Mouse (Mus musculus): ENCODE data around the gene Serpini1. TPM values are rescaled to one million over a fixed set of nuclear protein-coding genes. Genes with fewer than 3 reads are reported as not detected.
A peak's percentile ranks its signal among the peaks of the same experiment; 100 is the strongest.

Gene Serpini1
- total RNA-seq (2022), result 100 to 1,000 TPM; 245 to 339 (median 291) TPM

DNA sequence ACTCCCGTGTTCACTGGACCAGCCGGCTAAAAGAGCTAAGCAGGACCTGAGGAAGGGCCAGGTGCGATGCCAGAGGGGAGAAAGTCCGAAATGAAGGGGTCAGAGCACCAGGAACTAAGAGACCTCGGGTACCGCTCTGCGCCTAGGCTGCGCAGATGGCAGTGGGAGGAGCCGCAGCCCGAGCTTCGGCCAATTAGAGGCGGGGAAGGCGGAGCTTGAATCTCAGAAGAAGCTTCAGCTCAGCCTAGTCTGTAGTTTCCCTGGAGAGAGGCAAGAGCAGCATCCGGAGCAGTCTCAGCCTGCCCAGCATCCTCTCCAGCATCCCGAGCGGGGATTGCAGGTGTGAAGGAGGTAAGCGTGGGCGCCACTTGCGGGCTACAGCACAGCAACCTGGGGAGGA, at the start of gene Serpini1:
Gene Serpini1, plus strand, starts transcription at position 256 of the 400 bp plus-strand sequence.
- DNase-seq (ENCODE audit: low spot score in 2 of 2), result peak; percentile 82 to 92

DNA sequence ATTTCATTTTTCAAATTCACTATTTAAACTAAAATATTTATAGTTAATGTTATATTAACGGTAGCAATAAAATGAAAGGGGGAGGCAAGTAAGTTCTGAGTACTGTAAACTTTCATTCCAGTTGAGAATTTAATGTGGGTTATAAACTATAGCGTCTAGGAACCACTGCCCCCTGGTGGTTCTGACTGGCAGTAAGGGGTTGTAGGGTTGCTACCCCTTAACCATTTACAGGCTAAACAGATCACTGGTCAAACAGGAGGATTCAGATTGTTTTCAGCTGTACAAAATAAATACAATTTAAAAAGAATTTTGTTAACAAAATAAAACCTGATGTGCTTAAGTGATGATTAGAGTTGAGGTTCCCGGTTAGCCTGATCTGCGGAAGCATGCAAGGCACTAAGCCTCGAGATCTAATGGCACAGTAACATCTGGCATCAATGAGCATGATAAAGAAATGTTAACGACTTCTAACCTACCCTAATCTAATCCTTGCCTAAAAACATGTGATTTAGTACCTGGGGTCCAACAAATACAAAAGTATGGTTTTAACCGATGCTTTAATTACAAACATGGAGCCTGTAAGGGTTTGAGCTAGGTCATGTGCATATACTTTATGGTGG, 39.6 kb upstream of the Serpini1 start:
- DNase-seq (ENCODE audit: low spot score in 2 of 2), result peak in 1 of 2 experiments; percentile 23

DNA sequence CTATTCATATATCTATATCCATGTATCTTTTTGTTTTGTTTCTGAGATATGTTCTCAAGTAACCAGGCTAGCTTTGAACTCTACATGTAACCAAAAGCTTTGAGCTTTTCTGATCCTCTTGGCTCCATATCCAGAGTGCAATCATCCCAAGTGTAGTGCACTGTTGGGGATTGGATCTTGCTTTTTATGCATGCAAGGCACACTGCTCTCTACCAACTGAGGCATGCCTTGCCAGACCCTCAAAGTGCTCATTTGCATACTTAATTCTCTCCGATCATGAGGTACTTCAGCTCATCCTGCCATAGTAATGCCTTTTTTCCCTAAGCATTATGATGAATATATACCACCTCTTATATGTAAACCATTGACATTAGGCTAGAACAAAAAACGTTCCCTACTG, 36.0 kb upstream of the Serpini1 start:
- no peak for DNase-seq (ENCODE audit: low spot score in 2 of 2)

DNA sequence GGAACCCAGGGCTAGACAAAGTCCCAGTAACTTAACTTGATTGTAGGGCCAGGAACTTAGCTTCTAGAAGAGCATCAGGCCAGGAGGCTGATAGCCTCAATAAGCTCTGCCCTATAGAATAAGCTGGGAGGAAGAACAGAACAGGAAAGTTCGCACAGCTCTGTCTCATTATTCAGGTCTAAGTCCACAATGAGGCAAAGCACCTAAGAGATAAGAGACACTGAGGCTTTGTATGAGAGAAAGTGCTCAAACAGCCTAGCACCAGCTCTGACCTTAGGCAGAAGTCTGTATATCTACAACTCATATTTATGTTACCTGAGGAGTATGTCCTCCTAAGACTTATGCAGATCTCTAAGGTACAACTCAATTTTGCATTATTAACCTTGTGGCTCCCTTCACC, 34.8 kb upstream of the Serpini1 start:
- no peak for DNase-seq (ENCODE audit: low spot score in 2 of 2)

DNA sequence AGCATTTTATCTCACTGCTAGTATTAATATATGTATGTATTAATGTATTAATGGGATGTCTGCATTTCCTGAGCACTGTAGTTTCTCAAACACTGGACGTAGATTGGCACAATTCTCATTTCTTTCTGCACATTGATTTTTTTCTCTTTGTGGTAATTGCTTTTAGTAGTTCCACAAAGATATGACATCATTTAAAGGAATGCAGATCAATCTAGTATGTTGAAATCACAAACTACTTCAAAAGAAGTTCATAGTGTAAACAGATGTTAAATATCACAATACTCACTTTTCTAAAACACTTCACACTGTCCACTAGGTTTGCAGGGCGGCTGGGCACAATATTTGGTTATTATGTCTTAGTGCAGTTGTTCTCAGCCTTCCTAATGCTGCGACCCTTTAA, 26.3 kb upstream of the Serpini1 start:
- DNase-seq (ENCODE audit: low spot score in 2 of 2), result no peak

DNA sequence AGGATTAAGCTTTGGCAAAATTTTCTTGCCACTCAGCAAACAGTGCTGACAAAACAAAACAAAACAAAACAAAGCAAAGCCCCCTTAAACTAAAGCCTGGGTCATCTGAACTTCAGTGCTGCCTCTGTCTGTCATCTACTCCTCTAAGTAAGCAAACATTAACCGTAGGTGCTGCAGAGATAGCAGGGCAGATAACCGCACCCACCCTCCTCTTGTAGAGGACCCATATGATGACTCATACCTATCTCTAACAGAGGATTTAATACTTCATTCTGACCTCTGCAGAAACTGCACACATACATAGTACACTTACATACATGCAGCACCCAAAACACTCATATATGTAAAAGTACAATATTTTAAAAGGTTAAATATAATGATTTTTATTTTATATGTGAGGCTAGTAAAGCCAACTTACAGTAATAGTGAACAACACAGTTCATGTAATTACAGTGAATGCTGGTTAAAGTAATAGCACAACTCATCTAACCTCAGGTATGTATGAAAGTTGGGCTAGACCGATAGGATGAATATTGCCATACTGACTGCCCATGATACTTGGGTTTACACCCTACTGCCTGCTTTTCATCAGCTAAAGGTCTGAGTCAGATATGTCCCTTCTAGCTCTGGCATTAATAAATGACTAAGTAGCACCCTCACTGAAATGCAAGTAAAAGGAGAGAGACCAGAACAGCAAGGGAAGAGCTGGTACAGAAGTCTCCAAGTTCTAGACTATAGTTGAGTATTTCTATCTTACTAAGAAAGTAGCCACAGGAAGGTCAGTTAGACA, 23.1 kb upstream of the Serpini1 start:
- DNase-seq (ENCODE audit: low spot score in 2 of 2), result no peak

DNA sequence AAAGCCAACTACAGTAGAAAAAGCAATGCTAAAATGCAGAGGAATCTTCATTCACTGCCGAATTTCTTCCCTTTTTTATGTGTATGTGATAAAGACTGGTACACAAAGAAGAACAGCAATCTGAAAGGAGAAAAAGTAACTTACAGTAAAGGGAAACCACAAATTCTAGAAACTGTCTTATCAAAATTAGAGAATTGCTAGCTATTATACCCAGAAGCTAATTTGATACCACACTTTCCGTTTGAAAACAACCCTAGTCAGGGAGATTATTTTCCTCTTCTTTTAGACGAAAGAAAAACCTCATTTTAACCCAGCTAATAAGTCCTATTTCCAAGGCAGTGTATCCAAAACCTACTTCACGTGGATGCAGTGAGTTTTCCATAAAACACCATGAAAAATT, 16.1 kb upstream of the Serpini1 start:
- no peak for DNase-seq (ENCODE audit: low spot score in 2 of 2)

DNA sequence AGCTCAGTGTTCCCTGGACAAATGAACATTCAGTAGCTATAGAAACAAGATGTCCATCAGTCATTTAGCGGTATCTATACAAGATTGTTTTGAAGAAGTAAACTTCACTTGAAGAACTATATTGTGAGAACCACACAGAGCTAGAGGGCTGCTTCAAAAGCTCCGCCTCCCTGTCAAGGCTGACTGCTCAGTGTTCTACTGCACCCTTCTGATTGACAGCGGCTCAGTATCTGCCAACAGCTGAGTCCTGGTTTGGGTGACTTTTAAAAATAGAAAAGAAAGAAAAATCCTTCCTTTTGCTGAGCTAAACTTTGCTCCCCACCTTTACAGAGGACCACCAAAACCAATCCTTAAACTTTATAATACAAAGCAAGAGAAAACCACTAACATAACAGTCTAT, 14.5 kb upstream of the Serpini1 start:
- no peak for DNase-seq (ENCODE audit: low spot score in 2 of 2)

DNA sequence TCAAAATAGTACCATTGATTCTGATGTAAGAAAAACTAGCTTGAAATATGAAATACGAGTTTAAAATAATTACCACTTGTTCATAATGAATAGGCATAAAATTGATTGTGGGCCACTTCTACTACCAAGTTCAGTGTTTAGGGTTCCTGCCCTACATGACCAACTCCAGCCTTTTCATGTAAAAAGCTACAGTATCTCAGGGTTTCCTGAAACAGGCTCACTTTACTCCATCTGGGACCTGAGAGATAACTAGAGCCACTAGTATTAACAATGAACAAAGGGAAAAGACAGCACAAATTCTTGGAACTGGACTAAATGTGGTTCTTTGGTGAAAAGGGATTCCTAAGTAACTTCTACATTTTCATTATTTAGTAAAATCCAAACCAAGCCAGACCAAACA, 13.1 kb upstream of the Serpini1 start:
- no peak for DNase-seq (ENCODE audit: low spot score in 2 of 2)

DNA sequence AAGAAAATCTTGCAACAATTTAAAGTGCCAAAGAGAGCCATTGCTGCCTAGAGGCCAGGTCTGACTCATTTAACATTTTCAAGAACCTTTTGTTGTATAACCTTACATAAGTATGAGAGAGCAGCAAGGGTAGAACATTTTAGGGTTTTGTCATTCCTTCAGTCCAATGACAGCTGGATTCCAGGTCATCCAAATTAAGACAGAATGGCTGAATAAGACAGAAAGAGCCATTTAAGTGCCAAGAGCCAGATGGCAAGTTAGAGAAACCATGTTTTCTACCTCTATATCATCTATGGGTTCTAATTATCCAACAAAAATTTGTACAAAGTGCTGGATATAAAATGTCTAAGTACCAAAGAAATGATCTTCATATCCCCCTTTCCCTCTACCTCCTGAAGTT, 6.1 kb upstream of the Serpini1 start:
- DNase-seq (ENCODE audit: low spot score in 2 of 2), result no peak

DNA sequence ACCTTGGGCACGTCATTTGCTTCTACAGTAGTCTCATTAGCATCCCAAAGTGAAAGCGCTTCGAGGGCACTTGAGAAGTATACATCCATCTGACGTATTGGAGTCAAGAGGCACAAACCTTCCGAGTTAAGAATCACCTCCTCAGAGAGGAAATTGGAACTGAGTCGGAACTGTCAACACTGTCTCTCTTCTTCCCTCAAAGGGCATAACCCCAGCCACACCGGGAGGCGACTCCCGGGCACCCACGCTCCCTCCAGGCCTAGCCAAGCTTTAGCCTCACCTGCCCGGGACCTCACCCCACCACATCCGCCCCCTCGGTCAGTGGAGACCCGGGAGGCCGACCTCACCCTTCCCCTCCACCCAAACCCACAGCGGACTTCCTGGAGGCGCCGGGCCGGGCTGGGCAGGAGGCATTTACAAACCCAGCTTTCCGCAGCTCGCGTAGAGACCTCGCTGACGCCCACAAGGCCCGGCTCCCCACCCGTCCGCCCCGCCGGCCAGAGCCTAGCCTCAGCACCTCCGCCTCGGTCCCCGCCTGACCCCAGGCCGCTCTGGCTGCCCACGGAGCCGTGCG, 1.1 kb upstream of the Serpini1 start:
- DNase-seq (ENCODE audit: low spot score in 2 of 2), result peak in 1 of 2 experiments; percentile 17

DNA sequence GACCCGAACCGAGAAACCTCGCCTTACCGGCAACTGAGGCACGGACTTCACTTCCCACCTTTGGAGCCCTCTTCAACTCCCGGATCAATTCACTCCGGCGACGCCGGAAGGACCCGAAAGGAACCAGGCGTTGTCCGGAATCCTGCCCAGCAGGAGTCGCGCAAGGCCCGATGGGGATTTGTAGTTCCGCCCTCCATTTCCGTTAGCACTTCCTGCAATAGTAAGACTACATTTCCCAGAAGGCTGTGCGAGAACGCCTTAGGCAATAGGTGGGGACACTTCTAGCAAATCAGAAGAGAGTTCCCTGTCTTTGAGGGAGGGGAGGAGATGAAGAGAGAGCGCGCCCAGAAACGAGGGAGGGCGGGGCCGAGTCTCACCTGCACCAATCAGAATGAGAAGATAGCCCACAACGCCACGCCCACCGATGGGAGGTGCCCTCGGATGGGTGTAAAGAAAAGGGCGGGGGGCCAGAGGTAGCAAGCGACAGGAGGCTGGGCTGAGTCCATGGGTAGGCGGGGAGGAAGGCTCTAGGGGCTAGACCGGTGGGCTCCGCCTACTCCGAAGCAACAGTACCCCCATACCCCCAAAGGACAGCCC, 554 bp upstream of the Serpini1 start, which contains the start of gene Pdcd10:
Gene Pdcd10, minus strand, starts transcription at position 162 of the 597 bp plus-strand sequence.
- peak; percentile 96 to 100 for DNase-seq (ENCODE audit: low spot score in 2 of 2)

DNA sequence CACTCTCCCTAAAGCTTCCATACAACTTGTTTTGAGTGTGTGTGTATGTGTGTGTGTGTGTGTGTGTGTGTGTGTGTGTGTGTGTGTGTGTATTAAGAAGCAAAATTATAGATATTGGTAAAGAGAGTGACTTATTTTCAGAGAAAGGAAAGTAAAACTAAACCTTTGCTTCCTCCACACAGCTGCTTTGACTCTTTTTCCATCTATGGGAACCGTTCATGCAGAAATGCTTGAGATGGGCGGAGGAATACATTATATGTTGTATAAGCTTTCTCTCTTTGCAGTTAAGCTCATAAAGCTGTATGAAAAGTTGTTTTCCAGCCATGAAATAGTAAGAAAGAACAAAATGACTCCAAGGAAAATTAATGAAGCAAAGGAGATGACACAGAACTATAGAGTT, 16.7 kb downstream of the Serpini1 start:
- DNase-seq (ENCODE audit: low spot score in 2 of 2), result no peak

DNA sequence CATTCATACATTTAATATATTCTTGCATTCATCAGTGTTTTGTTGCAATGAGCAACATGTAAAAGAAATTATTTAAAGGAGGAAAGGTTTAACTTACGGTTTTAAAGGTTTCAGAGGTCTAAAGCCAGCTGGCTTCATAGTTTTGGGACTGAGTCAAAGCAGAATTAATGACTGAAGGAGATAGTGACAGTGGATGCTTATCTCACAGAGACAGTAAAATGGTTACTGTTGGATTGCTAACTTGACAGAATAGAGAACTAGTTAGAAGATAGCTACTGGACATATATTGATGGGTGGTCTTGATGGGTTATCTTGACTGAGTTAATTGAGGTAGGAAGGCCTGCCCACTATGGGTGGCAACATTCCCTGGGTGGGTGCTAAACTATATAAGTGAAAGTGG, 18.2 kb downstream of the Serpini1 start:
- no peak for DNase-seq (ENCODE audit: low spot score in 2 of 2)

DNA sequence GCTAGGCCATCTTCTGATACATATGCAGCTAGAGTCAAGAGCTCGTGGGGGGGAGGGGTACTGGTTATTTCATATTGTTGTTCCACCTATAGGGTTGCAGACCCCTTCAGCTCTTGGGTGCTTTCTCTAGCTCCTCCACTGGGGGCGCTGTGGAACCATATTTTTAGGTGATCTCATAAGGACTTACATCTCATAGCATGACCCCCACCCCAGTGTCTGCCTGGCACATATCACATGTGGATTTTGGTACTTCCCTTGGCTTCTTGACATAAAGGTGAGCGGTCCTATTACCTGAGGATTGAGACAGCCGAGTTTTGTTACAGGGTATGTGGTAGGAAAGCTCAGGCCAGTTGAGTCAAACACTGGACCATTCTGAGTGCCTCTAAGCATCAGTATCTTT, 22.0 kb downstream of the Serpini1 start:
- no peak for DNase-seq (ENCODE audit: low spot score in 2 of 2)

DNA sequence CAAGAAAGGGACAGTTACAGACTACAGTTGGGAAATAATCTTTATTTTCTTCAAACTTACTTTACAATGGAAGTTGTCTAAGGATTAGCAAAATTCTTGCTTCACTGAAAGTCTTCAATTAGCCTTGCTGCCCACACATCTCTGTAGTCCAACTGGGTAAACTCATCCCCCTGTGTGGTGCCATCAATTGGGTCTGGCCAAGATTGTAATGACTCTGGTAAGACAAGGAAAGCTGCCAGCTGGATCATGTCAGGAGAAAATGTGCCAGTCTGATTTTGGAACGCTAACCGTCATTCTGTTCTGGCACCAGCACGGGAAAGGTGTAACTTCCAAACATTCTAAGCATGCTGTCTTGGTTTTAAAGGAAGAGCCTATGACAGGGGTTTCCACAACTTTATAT, 25.9 kb downstream of the Serpini1 start:
- peak in 1 of 2 experiments; percentile 49 for DNase-seq (ENCODE audit: low spot score in 2 of 2)

DNA sequence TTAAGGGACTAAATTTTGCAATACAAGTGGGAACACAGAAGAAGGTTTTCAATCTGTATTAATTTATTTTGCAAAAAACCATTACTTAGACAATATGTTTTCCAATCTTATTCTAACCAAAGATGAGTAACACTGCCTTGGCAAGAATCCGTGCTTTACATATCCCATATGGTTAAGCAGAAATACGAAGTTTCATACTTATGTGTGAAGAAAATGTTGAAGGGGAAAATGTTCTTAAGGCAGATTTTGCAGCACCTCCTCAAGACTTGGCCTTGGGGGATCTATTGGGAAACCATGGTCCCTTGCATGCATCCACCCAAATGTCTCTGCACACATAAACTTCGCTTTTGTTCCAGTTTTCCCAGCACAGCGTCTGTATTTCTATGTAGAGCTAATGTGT, 27.6 kb downstream of the Serpini1 start:
- DNase-seq (ENCODE audit: low spot score in 2 of 2), result no peak

DNA sequence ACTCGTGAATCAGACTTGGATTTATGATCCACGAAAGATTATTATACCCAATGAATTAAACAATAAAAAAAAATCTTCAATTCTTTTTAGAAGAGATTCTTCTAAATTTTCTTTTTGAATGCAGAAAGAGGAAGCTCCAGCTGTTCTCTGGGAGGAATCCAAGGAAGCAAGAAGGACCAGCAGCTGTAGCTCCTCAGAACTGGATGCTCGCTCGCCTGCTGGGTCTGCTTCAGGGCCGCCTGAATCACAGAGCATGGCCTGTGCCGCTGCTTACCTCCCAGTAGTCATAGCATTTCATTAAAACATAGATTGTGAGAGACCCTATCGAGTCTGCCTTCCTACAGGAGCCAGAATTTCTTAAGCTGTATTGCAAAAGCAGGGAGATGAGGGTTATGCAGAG, 53.7 kb downstream of the Serpini1 start:
- no peak for DNase-seq (ENCODE audit: low spot score in 2 of 2)

DNA sequence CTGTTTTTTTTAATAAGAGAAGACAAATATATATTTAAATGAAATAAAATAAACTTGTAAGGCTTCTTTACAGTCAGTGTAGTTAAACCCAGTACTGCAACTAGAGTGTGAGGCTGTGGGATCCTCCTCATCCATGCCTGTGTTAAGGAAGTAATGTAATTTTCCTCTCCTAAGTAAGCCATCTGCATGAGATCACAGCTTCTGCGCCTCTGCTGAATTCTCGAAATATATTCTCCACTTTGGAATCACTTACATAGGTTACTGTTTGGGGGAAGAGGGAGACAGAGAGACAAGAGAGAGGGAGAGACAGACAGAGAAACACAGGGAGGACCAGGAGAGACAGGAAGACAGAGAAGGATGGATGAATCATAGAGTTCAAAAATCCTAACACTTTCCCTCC, 67.3 kb downstream of the Serpini1 start:
- no peak for DNase-seq (ENCODE audit: low spot score in 2 of 2)

DNA sequence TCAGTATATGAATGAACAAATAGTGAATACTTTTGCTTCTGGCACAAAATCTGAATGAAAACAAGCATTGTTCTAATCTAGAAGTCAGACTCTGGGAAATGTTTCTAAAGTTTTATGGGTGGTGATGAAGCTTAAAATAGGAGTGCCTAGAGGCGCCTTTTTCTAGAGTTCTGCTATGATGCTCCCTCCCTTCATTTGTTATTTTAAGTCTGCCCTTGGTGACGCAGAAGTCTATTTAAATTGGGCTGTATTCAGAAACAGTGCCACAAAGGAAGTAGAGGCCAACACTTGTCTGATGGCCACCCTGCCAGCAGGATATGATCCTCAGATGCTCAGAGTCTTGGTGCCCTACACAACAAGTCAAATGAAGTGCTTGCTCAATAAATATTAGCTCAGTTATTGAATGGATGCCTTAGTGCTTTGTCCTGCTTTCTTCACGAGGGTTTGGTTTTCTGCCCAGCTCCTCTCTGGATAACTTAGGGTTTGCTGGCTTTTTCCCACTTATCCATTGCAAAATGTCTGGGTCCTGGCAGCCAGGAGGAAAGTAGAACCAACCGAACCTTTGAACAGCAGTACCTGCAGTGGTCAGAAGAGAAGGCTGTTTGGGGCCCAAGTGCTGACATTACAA, 73.8 kb downstream of the Serpini1 start:
- DNase-seq (ENCODE audit: low spot score in 2 of 2), result no peak

DNA sequence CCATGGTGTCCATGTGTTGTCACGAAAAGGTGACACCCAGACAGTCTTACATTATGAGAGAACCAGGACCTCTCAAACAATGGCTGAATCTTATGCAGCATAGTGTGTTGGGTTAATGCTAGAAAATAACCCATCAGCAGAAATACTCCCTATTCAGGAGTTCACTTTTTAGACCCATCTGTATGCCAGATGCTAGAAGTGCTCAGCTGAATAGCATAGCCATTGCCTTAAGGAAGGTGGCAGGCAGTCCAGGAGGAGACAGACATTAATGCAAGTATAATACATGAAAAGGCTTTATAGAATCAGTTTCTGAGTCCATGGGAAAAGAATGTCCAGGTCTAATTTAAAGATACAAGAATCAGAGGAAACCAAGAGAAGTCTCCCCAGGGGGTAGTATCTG, 75.9 kb downstream of the Serpini1 start:
- DNase-seq (ENCODE audit: low spot score in 2 of 2), result no peak

DNA sequence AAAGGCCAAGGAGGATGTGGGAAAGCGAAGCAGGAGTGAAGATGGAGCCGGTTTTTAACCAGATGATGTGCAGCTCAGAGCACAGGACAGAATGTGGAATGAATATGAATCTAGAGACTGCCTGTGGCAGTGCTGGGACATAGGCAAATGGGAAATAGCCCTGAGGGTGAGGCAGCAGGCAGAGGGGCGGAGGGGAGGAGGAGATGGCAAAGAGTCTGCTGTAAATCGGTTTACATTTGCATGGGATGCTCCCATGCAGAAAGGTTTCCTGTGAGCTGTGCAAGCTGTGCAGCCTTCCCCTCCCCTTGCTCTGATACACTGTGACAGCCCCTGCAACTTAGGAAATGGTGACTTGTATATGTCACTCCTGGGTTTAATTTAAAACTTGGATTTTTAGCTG, 76.3 kb downstream of the Serpini1 start:
- DNase-seq (ENCODE audit: low spot score in 2 of 2), result no peak
